Mouse (Mus musculus) embryonic facial prominence, embryonic 12.5 days (tissue): Measurements from ENCODE around the gene Tradd. TPM values are rescaled to one million over a fixed set of nuclear protein-coding genes. Genes with fewer than 3 reads are reported as not detected.

Experiments
- ATAC-seq: fragments of 200-750 bp; cut with Nextera tagmentation; 2 replicates; pipeline ENCODE4 v1.8.0; 2017; ENCODE audit not compliant: insufficient number of reproducible peaks, insufficient read depth, low FRiP score, low TSS enrichment
- H3K27ac ChIP-seq: fragments of 300-500 bp; sonication (generic); 2 replicates; pipeline ENCODE4 v1.5.1; 2016; ENCODE audit warnings: mild to moderate bottlenecking
- H3K27me3 ChIP-seq: fragments of 300-500 bp; sonication (generic); 2 replicates; pipeline ENCODE4 v1.6.1; 2016; ENCODE audit warnings: mild to moderate bottlenecking, moderate library complexity
- H3K36me3 ChIP-seq: fragments of 300-500 bp; sonication (generic); 2 replicates; pipeline ENCODE4 v1.6.1; 2016; ENCODE audit warnings: mild to moderate bottlenecking
- H3K4me1 ChIP-seq: fragments of 300-500 bp; sonication (generic); 2 replicates; pipeline ENCODE4 v1.6.1; 2016
- H3K4me2 ChIP-seq: fragments of 300-500 bp; sonication (generic); replicated peaks from 2 replicates; pipeline ENCODE4 v1.6.1; 2016; ENCODE audit warnings: mild to moderate bottlenecking, moderate library complexity
- H3K4me3 ChIP-seq: fragments of 300-500 bp; sonication (generic); 2 replicates; pipeline ENCODE4 v1.5.1; 2016; ENCODE audit warnings: mild to moderate bottlenecking
- H3K9ac ChIP-seq: fragments of 300-500 bp; sonication (generic); 2 replicates; pipeline ENCODE4 v1.6.1; 2016; ENCODE audit warnings: mild to moderate bottlenecking, moderate library complexity
- H3K9me3 ChIP-seq: fragments of 300-500 bp; sonication (generic); 2 replicates; pipeline ENCODE4 v1.6.1; 2016; ENCODE audit warnings: mild to moderate bottlenecking, moderate library complexity
- WGBS: fragments of 180-500 bp; shearing (Covaris S2); methylation state at CpG from one replicate; pipeline ENCODE4 v1.1.7; 2016; 5-methylcytosine and 5-hydroxymethylcytosine counted together
- polyA plus RNA-seq: library from polyadenylated mRNA; unstranded; fragments of >200 nt; fragmentation: Nextera tagmentation; extraction: Ambion mirVana; gene quantifications from 2 replicates; pipeline ENCODE4 v1.2.1, GENCODE M21; 2016

Tradd gene
- polyA plus RNA-seq = 17.4 and 18.7 TPM in 2 replicates

DNA sequence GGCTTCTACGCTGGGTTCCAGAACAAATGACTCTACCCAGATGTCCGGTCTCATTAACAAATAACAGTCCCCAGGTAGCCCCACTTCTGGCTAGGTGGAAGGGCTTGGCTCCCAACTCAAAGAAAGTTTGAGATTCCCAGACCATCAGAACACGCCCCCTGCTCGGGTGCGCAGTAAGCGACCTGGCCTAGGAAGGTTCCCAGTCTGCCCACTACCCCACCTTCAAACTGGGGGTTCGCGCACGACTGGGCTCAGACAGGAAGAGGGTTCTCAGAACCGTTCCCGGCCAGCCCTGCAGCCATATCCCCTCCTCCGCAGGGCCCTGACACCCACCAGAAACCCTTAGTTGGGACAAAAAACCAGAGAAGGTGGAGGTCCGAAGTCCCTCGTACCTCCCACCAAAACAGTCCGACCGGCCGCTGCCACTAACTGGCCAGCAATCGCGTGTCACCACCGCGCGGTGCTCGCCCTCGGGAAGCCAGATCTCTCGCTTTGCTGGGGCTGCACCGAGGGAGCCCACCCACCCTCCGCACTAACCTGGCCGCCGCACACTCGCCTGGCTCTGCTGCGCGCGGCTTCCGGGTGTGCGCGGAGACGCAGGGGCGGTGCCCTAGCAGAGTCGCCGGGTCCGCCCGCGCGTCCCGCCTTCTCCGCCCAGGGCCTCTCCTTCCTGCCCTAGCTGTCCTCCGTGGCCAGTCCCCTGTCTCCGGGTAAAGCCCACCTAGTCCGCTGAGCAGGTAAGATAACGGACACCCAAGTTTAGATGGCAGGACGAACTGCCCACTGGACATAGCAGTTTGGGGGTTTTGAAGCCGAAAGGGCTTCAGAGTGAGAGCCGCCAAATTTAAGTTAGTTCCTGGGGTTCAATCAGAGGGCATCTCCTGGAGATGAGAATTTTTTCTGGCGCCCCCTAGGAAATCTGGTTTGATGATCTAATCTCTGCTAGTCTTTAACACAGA, at the start of gene Tradd, which contains the start of gene Fbxl8:
Tradd (minus strand) TSS at position 586 of the 959 bp plus-strand sequence.
Fbxl8 (plus strand) TSS at position 625 of the 959 bp plus-strand sequence.
- WGBS = 1% methylated on average over 54 of the region's 54 CpGs
- peak within 1 kb of the TSS; percentile 73 for H3K4me2 ChIP-seq
- peak within 1 kb of the TSS; percentile 56 for H3K4me3 ChIP-seq
- peaks cover 5% of the 10 kb centered on the region; the same call in 1 of the 2 replicates for H3K9me3 ChIP-seq
- H3K27me3 ChIP-seq = peaks cover 95% of the 10 kb centered on the region
- ATAC-seq = no peak
- H3K27ac ChIP-seq = no peak within 1 kb of the TSS
- H3K36me3 ChIP-seq = no peaks in the 10 kb centered on the region
- H3K4me1 ChIP-seq = peaks cover 24% of the 10 kb centered on the region
- H3K9ac ChIP-seq = peak within 1 kb of the TSS; percentile 62

DNA sequence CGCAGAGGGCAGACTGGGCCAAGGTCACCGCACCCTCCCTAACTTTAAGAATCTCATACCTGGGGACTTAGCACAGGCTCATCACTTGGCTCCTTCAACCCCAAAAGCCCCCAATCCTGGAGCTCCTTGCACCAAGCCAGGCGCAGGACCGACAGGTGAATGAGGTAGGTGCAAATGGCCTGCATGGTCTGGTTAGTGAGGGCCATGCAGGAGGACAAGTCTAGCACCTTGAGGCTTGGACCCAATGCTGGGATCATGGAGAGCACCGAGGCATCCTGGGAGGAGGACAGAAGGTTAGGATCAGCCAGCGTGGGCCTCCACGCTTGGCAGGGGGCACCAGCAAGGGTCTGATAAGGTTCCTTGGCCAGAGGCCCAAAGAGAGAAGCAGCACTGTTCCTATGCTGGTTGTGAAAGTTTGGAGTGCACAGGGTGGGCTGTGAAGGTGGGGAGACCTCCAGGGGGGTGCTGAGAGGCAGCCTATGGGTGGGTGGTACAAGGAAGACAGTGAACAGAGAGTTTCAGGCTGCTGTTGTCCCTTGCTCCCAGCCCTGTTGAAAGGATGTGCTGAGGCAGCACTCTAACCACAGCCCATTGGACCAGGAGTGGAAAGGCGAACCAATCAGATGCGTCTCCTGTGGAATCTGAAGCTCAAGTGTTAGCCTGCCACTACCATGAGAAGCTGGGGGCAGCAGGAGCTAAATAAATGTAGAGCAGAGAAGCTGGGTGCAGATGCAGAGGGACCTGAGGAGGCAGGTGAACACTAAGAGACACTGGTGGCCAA, 49.4 kb upstream of the Tradd start:
- Histone ChIP-seq H3K9ac (no peak overlapping the region), H3K27ac (no peak overlapping the region), H3K36me3 (peaks cover 59% of the 10 kb centered on the region)

DNA sequence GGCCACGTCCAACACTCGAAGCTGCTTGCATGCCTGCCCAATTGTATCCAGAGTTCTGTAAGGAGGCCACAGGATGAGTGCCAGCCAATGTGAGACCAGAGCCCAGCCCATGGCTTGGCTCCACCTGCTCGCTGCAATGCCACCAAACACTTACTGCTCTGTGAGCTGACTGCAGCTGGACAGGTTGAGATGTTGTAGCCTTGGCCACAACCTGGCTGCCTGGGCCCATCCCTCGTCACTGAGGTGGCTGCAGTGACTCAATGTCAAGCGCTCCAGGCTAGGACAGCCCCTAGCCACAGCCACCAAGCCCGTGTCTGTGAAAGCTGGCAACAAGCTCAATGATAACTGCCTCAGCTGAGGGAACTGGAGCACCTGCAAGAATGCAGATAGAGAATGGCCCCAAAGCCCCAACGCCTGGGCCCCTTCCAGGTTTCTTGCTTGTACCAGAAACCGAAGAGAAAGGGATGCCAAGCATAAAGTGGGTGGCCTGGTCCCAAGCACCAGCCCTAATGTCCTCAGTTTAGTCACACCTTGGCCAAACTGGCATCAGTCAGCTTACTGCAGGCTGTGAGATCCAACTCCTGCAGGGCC, 48.6 kb upstream of the Tradd start:
- no peak overlapping the region for H3K9ac ChIP-seq
- H3K27ac ChIP-seq = no peak overlapping the region
- WGBS = 88% methylated on average over 8 of the region's 8 CpGs
- no peak overlapping the region for H3K4me3 ChIP-seq
- H3K4me1 ChIP-seq = no peaks in the 10 kb centered on the region
- H3K36me3 ChIP-seq = peaks cover 64% of the 10 kb centered on the region
- ATAC-seq = no peak
- H3K4me2 ChIP-seq = no peak overlapping the region
- no peaks in the 10 kb centered on the region for H3K9me3 ChIP-seq
- H3K27me3 ChIP-seq = no peaks in the 10 kb centered on the region

More for the DNA sequence above, 49.4 kb upstream of the Tradd start:
- H3K4me1 ChIP-seq = no peaks in the 10 kb centered on the region
- H3K27me3 ChIP-seq = no peaks in the 10 kb centered on the region
- 79% methylated on average over 9 of the region's 9 CpGs for WGBS
- H3K4me3 ChIP-seq = no peak overlapping the region
- H3K9me3 ChIP-seq = no peaks in the 10 kb centered on the region
- no peak overlapping the region for H3K4me2 ChIP-seq
- ATAC-seq = no peak

DNA sequence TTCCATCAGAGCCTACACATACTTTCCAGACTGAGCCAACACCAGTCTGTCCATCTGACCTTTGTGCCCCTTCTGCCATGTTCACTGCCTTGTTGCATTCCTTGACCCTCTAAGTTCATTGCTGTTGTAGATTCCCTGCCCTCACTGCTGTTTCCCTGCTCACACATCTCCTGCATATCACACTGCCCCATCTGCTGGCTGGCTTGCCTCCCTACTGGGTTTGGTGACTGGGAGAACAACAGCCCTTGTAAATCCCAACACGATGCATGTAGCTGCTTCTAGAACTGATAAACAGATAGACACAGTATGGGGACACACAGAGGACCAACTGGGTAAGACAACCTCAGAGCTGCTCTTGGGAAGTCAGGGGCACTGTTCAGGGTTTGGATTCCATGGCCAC, 47.3 kb upstream of the Tradd start:
- no peak for ATAC-seq
- no peaks in the 10 kb centered on the region for H3K9me3 ChIP-seq
- peaks cover 72% of the 10 kb centered on the region for H3K36me3 ChIP-seq
- H3K4me2 ChIP-seq = no peak overlapping the region
- no peak overlapping the region for H3K27ac ChIP-seq
- WGBS = 85% methylated on average over 1 of the region's 1 CpGs
- H3K27me3 ChIP-seq = no peaks in the 10 kb centered on the region
- no peak overlapping the region for H3K9ac ChIP-seq
- H3K4me3 ChIP-seq = no peak overlapping the region
- H3K4me1 ChIP-seq = peaks cover under 1% of the 10 kb centered on the region; the same call in 1 of the 2 replicates

DNA sequence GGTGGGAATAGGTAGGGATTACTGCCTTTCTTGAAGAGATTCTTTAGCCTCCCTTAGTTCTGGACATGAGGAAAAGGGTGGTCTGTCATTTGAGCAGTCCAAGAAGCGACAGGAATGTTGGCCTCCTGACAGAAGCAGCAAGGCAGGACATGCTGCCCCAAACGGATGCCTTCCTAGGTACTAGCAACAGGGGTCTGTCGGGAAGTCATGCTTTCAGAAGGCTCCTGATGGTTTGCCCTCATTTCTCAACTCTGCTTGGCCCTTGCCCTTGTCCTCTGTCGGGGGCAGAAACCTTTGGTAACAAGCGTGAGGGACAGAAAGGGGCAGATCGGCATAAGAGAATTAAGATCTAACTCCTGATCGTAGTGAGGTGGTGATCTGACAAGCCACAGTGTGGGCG, 45.7 kb upstream of the Tradd start:
- no peak for ATAC-seq
- Histone ChIP-seq H3K27ac (no peak overlapping the region), H3K4me3 (no peak overlapping the region), H3K4me2 (no peak overlapping the region), H3K4me1 (peaks cover 16% of the 10 kb centered on the region), H3K9me3 (no peaks in the 10 kb centered on the region), H3K9ac (no peak overlapping the region), H3K27me3 (no peaks in the 10 kb centered on the region), H3K36me3 (peaks cover 62% of the 10 kb centered on the region)
- WGBS = 87% methylated on average over 8 of the region's 8 CpGs

DNA sequence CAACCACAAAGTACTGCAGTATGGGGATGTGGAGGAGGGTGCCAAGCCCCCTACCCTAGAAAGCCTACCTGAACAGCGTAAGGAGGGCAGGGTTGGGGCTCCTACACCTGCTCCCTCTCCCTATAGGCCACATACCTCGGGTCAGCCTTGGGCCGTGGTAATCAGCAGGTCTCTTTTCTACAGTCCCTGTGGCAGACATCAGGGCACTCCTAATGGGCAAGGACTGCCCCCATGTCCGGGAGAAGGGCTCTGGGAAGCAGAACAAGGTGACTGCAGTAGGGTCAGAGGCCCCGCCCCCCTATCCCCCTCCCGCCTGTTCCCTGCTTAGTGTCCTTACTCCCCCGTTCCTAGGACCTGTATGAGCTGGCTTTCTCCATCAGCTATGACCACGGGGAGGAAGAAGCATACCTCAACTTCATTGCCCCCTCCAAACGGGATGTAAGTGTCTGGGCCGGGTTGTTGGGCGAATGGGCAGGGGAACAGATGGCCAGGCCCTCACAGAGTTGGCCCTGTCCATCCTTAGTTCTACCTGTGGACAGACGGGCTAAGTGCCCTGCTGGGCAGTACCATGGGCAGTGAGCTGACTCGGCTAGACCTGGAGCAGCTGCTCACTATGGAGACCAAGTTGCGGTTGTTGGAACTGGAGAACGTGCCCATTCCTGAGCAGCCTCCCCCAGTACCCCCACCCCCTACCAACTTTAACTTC, 44.9 kb upstream of the Tradd start:
- no peak for ATAC-seq
- Histone ChIP-seq H3K9me3 (no peaks in the 10 kb centered on the region), H3K4me2 (no peak overlapping the region), H3K27ac (no peak overlapping the region), H3K4me1 (peaks cover 24% of the 10 kb centered on the region), H3K36me3 (peaks cover 57% of the 10 kb centered on the region), H3K27me3 (no peaks in the 10 kb centered on the region), H3K4me3 (no peak overlapping the region), H3K9ac (no peak overlapping the region)
- WGBS = 83% methylated on average over 15 of the region's 15 CpGs

DNA sequence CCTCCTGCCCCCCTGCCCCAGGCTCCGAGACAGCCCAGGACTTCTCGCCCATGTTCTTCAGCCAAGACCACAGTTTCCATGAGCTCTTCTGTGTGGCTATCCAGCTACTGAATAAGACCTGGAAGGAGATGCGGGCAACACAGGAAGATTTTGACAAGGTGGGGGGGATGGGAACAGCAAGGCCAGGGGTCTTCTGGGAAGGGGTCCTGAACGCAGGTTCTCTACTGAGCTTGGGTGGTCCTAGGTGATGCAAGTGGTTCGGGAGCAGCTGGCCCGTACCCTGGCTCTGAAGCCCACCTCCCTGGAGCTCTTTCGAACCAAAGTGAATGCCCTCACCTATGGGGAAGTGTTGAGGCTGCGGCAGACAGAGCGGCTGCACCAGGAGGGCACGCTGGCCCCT, 44.0 kb upstream of the Tradd start:
- no peak overlapping the region for H3K4me3 ChIP-seq
- peaks cover 57% of the 10 kb centered on the region for H3K36me3 ChIP-seq
- 95% methylated on average over 10 of the region's 10 CpGs for WGBS
- no peaks in the 10 kb centered on the region for H3K9me3 ChIP-seq
- ATAC-seq = no peak
- H3K4me2 ChIP-seq = no peak overlapping the region
- no peak overlapping the region for H3K27ac ChIP-seq
- H3K4me1 ChIP-seq = peaks cover 25% of the 10 kb centered on the region
- H3K9ac ChIP-seq = no peak overlapping the region
- H3K27me3 ChIP-seq = no peaks in the 10 kb centered on the region

DNA sequence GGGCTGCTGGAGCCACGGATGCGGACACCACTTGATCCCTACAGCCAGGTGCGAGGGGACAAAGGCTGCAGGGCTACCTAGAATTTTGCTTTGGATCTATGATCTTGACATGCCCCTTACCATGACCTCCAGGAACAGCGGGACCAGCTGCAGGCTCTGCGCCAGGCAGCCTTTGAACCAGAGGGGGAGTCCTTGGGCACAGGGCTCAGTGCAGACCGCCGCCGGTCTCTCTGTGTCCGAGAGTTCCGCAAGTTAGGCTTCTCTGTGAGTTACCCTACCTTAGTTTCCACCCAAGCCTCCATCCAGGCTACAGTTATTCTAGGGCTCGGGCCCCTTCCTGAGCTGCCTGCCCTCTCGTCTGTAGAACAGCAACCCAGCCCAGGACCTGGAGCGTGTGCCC, 43.3 kb upstream of the Tradd start:
- 94% methylated on average over 13 of the region's 13 CpGs for WGBS
- Histone ChIP-seq H3K27me3 (no peaks in the 10 kb centered on the region), H3K36me3 (peaks cover 56% of the 10 kb centered on the region), H3K27ac (no peak overlapping the region), H3K9me3 (no peaks in the 10 kb centered on the region), H3K4me1 (peaks cover 25% of the 10 kb centered on the region), H3K4me3 (no peak overlapping the region), H3K9ac (no peak overlapping the region), H3K4me2 (no peak overlapping the region)
- ATAC-seq = no peak

DNA sequence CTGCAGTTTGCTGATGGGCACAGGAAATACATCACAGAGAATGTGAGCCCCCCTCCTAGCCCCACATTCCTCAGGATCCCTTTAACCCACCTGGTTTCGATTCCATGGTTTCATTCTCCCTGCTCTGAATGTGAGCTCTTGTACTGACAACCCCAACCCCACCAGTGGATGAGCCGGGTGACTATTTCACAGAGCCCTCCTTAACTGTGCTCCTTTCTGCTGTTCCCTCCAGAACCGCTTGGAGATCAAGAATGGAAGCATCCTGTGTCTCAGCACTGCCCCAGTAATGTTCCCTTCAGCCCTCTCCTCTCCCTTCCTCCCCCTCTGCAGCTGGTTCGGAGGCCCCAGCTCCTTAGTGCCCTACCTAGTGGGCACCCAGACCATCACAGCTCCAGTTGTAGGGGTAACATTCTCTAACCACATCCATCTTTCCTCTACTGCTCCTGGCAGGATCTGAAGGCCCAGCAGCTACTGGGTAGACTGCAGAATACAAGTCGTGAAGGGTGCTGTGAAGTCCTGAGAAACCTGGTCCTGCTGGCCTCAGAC, 41.8 kb upstream of the Tradd start:
- Histone ChIP-seq H3K9ac (peak overlapping the region; percentile 49), H3K27ac (peak overlapping the region; percentile 73), H3K9me3 (no peaks in the 10 kb centered on the region), H3K4me3 (peak overlapping the region; percentile 32), H3K4me1 (peaks cover 25% of the 10 kb centered on the region), H3K27me3 (no peaks in the 10 kb centered on the region), H3K36me3 (peaks cover 59% of the 10 kb centered on the region), H3K4me2 (peak overlapping the region; percentile 74)
- peak; percentile 39 for ATAC-seq
- WGBS = 36% methylated on average over 5 of the region's 5 CpGs

DNA sequence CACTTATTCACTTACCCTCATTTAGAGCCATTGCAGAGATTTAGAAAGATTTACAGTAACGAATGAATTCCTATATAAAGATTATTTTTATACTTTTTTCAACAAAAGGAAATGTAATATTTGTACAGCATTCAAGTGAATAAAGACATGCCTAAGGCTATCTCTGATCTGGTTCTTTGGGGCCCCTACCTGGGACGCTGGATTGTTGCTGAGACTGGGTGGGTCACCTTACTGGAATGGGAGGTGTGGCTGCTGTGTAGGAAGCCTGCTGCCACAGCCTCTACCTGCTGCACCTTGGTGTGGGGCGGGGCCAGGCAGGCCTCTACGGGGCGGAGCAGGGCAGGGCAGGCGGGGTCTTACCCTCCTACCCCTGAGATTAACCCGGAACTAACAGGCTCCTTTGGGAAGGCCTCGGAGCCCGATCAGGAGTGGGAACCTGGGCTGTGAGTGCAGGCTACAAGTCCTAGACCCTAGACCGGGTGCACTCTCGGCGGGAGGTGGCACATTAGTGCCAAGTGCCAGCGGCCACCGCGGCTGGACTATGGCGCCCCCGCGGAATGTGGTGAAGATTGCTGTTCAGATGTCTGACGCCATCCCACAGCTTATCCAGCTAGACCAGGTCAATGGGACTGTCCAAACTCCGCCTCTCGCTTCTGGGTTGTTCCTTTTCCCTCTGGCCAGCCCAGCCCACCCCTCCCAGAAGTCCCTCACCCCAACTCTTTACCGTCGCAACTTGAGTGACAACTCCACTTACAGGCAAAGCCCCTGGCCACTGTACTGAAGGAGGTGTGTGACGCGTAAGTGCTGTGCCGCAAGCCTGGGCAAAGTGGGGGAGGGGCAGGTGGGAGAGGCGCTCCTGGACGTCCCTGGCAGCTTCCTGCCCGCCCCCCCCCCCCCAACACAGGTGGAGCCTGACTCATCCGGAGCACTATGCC, 41.1 kb upstream of the Tradd start, which contains the start of gene Elmo3:
Elmo3 (plus strand) TSS at position 391 of the 935 bp plus-strand sequence.
- Histone ChIP-seq H3K4me2 (peak within 1 kb of the TSS; percentile 74), H3K36me3 (peaks cover 65% of the 10 kb centered on the region), H3K27me3 (no peaks in the 10 kb centered on the region), H3K4me1 (peaks cover 25% of the 10 kb centered on the region), H3K9me3 (no peaks in the 10 kb centered on the region), H3K4me3 (peak within 1 kb of the TSS; percentile 32), H3K9ac (peak within 1 kb of the TSS; percentile 49), H3K27ac (peak within 1 kb of the TSS; percentile 73)
- WGBS = 6% methylated on average over 29 of the region's 30 CpGs
- ATAC-seq = peak; percentile 49
